Mouse (Mus musculus) cerebellum, adult 2 months (tissue): ENCODE measurements around the gene Tppp3.

Experiments used
- CTCF ChIP-seq: fragments of 200-500 bp; IDR thresholded peaks from 2 replicates; pipeline ENCODE4 v1.5.1; 2011; ENCODE audit warnings: low read depth, mild to moderate bottlenecking, control low read depth, low read length, moderate library complexity, borderline replicate concordance; ENCODE audit not compliant: insufficient read depth
- POLR2A ChIP-seq: fragments of 200-500 bp; IDR thresholded peaks from 2 replicates; pipeline ENCODE4 v1.6.1; 2011; ENCODE audit warnings: low read length, control low read depth, borderline replicate concordance; ENCODE audit not compliant: insufficient read depth

DNA sequence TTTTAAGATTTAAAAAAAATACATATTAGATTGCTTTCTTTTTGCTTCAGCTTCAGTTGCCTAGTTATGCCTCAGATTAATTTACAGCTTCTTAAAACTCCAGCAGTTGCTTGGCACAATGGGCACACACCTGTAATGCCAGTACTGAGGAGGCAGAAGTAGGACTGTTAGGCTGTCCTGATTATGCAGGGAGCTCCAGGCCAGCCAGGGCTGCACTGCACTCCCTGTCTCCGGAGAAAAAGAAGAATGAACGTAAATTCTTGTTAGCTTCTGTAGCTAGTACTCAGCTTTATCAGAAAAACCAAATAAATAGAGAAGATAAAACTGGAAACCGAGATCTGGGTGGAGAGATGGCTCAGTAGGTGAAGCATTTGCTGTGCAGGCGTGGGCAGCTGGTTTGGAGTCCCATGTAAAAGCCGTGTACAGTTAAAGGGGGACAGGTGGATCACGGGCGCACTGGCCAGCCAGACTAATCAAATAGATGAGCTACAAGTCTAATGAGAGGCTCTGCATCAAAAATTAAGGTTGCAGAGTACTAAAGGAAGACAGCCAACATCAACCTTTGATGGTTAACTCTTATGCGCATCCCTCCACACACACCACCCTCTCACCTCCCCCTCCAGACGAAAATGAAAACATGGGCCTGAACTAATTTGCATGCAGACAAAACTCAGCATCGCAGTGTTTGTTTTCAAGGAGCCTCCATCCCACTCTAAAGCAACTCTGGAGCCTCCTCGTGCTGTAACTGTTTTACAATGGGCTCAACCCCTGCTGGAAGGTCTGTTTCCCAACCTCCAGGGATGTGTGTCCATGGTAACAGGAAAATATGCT, 25.8 kb downstream of the Tppp3 start:
- TF ChIP-seq CTCF = no peak
- no peak for TF ChIP-seq POLR2A
